Mouse (Mus musculus) kidney, adult 2 months (tissue): ENCODE measurements at regions not wholly inside any gene's neighbourhood (a gene's known extent, or its start where the extent isn't known, plus 50 kb on each side); places are given as distances from the start of the nearest gene placed in this dataset.

Experiments used
- CTCF ChIP-seq: fragments of 200-500 bp; conservative IDR thresholded peaks from 2 replicates; pipeline ENCODE4 v1.5.1; 2011; ENCODE audit warnings: low read depth, mild to moderate bottlenecking, control low read depth, low read length, moderate library complexity, mixed read lengths; ENCODE audit not compliant: insufficient read depth, insufficient read length
- POLR2A ChIP-seq: fragments of 200-500 bp; IDR thresholded peaks from one replicate; pipeline ENCODE4 v1.6.1; 2011; ENCODE audit warnings: low read depth, low read length, control low read depth

DNA sequence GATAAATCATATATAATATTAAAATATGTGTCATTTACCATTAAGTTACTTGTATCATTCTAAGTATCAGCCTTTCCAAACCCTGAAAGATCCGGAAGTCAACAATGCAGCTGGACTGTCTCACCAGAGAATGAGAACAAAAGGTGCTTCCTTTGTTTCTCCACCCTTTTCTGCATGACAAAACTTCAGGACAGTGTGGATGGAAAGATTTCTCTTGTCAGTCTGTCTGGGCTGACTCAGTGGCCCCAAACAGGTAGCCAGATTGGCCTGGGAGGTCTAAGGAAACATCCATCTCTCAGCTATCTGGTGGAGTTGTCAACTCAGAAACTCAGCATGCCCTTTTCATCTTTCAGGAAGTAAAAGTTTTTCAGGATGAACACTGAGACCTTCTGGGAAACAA, 79.7 kb upstream of the Sp8 start:
- no peak for TF ChIP-seq POLR2A
- TF ChIP-seq CTCF = no peak
